Comparison of ENCODE assay signal across 22 mouse cellular contexts in genomic region chr11:116203150-116203549, GRCm38 (mm10). TPM values are rescaled to one million over a fixed set of nuclear protein-coding genes. Genes with fewer than 3 reads are reported as not detected.
A peak's percentile ranks its signal among the peaks of the same experiment; 100 is the strongest.
DNase-seq lines count a peak whose midpoint lies in the region; ATAC-seq and TF ChIP-seq lines count a peak whose summit lies in the region.
"Had no signal": no experiment of that assay in that cellular context is flagged by ENCODE, and none has a peak within 500 bp of the region (broad histone marks: within the 10 kb centered on the region; RNA-seq: fewer than 3 reads in every experiment).

No protein-coding gene starts in this region.

- H3K27ac ChIP-seq in liver, adult 2 months (replicated peaks; ENCODE audit: insufficient read depth, low read depth, low read length) = peak overlapping the region; percentile 66
- H3K27ac ChIP-seq in liver, embryonic 12.5 days = no peak overlapping the region
- H3K27ac ChIP-seq in liver, postnatal 0 days (ENCODE audit: low read depth) = peak overlapping the region; percentile 61
- H3K27ac ChIP-seq in liver, embryonic 11.5 days (ENCODE audit: low read depth, low read length) = no peak overlapping the region

- no peak for TF ChIP-seq CTCF in liver, adult 2 months (IDR thresholded peaks at IDR 0.05; ENCODE audit: low read depth, low read length)
- TF ChIP-seq CTCF in liver, postnatal 0 days (IDR thresholded peaks at IDR 0.05; ENCODE audit: low read depth) = no peak

- whole genome bisulfite sequencing in liver, adult 2 months = 52% methylated on average over 3 of the region's 3 CpGs
- 89% methylated on average over 3 of the region's 3 CpGs for WGBS in liver, embryonic 12.5 days (ENCODE audit: insufficient replicate concordance)
- WGBS in liver, postnatal 0 days (ENCODE audit: insufficient replicate concordance) = 82% methylated on average over 3 of the region's 3 CpGs
- WGBS in liver, embryonic 11.5 days = 92% methylated on average over 3 of the region's 3 CpGs

- no peaks in the 10 kb centered on the region for H3K9me3 ChIP-seq in liver, embryonic 12.5 days (replicated peaks)
- H3K9me3 ChIP-seq in liver, postnatal 0 days (ENCODE audit: low read length) = no peaks in the 10 kb centered on the region
- no peaks in the 10 kb centered on the region for H3K9me3 ChIP-seq in liver, embryonic 11.5 days (ENCODE audit: control insufficient read depth, low read length)
- H3K9me3 ChIP-seq: G1E had no signal

- no peak overlapping the region for H3K9ac ChIP-seq in liver, adult 2 months (ENCODE audit: low read depth, low read length)
- H3K9ac ChIP-seq in liver, embryonic 12.5 days = no peak overlapping the region
- H3K9ac ChIP-seq in liver, postnatal 0 days (replicated peaks) = no peak overlapping the region
- no peak overlapping the region for H3K9ac ChIP-seq in liver, embryonic 11.5 days (ENCODE audit: low read depth, low read length)

- H3K4me2 ChIP-seq in liver, embryonic 12.5 days = no peak overlapping the region
- H3K4me2 ChIP-seq in liver, postnatal 0 days (ENCODE audit: low read depth, low read length) = no peak overlapping the region
- no peak overlapping the region for H3K4me2 ChIP-seq in liver, embryonic 11.5 days

- peaks cover 25% of the 10 kb centered on the region for H3K4me1 ChIP-seq in liver, adult 2 months (ENCODE audit: control insufficient read depth, insufficient read depth, low read length)
- peaks cover 30% of the 10 kb centered on the region for H3K4me1 ChIP-seq in liver, embryonic 12.5 days
- peaks cover 19% of the 10 kb centered on the region for H3K4me1 ChIP-seq in liver, postnatal 0 days (ENCODE audit: insufficient read depth)
- 0 out of 2 replicates have a peak, but pooled peaks cover 2% of the 10 kb centered on the region for H3K4me1 ChIP-seq in liver, embryonic 11.5 days (replicated peaks; ENCODE audit: control insufficient read depth, insufficient read depth, low read length)

- peaks cover 4% of the 10 kb centered on the region; the same call in 1 of the 2 replicates for H3K79me2 ChIP-seq in liver, adult 2 months (ENCODE audit: control insufficient read depth, insufficient read depth, low read length)

- H3K27me3 ChIP-seq in liver, adult 2 months (ENCODE audit: control insufficient read depth, insufficient read depth, low read length) = no peaks in the 10 kb centered on the region
- H3K27me3 ChIP-seq in liver, embryonic 12.5 days (replicated peaks) = no peaks in the 10 kb centered on the region
- no peaks in the 10 kb centered on the region for H3K27me3 ChIP-seq in liver, postnatal 0 days (ENCODE audit: insufficient read depth, low read length)
- no peaks in the 10 kb centered on the region for H3K27me3 ChIP-seq in liver, embryonic 11.5 days (replicated peaks; ENCODE audit: control insufficient read depth, insufficient read depth, low read length)
- H3K27me3 ChIP-seq: CH12.LX, Patski had no signal

- H3K4me3 ChIP-seq in liver, adult 2 months (ENCODE audit: insufficient read depth, low read depth, low read length) = no peak overlapping the region
- no peak overlapping the region for H3K4me3 ChIP-seq in liver, embryonic 12.5 days
- no peak overlapping the region for H3K4me3 ChIP-seq in liver, postnatal 0 days (ENCODE audit: low read depth, low read length)
- no peak overlapping the region for H3K4me3 ChIP-seq in liver, embryonic 11.5 days (ENCODE audit: low read depth, low read length)

- TF ChIP-seq POLR2A in liver, adult 2 months (IDR thresholded peaks at IDR 0.05; ENCODE audit: extremely low read depth, insufficient read depth, low read length) = no peak

- peak; percentile 90 for DNase-seq in liver, adult 2 months (ENCODE audit: extremely low read depth, low read depth, low spot score)
- no peak for DNase-seq in liver, postnatal 0 days
- no peak for DNase-seq in liver, embryonic 11.5 days (ENCODE audit: low spot score)
- DNase-seq in 416B (ENCODE audit: low read depth) = peak; percentile 51
- DNase-seq in spleen, adult 18-20 months = no peak
- DNase-seq: adrenal gland, adult 2 months; adrenal gland, adult 8-10 months; adrenal gland, postnatal 10 days; adrenal gland, postnatal 14 days; adrenal gland, postnatal 25 days; adrenal gland, postnatal 36 days; B cell, adult 2 months; cerebellum, adult 11 months; cerebellum, adult 11-12 months; cerebellum, adult 18-20 months; cerebellum, adult 2 months had no signal

- no peak for ATAC-seq in liver, embryonic 12.5 days
- ATAC-seq in liver, postnatal 0 days = no peak
- no peak for ATAC-seq in liver, embryonic 11.5 days (replicated peaks; ENCODE audit: low FRiP score)
- ATAC-seq: activated CD4-positive, CD25-positive, alpha-beta regulatory T cell, adult 4 months; CD4-positive, CD25-positive, alpha-beta regulatory T cell, adult 4 months; Patski had no signal

- TF ChIP-seq EP300 in liver, postnatal 0 days (IDR thresholded peaks at IDR 0.05; ENCODE audit: low read depth) = no peak

- no peaks in the 10 kb centered on the region; the same call in 1 of the 2 replicates for H3K36me3 ChIP-seq in liver, adult 2 months (ENCODE audit: control insufficient read depth, insufficient read depth, low read length)
- peaks cover 36% of the 10 kb centered on the region for H3K36me3 ChIP-seq in liver, embryonic 12.5 days
- no peaks in the 10 kb centered on the region for H3K36me3 ChIP-seq in liver, postnatal 0 days (replicated peaks; ENCODE audit: insufficient read depth, low read length)
- peaks cover 10% of the 10 kb centered on the region for H3K36me3 ChIP-seq in liver, embryonic 11.5 days (ENCODE audit: control insufficient read depth, insufficient read depth, low read length)

RNA-seq across cellular contexts. Expression of gene Acox1, which starts 4.3 kb away (rescaled TPM):
- 994 and 1,028 TPM in 2 replicates for total RNA-seq in liver, adult 2 months (2014; rRNA removed)
- polyA plus RNA-seq in liver, adult 2 months (2012; rRNA removed) = 683 and 720 TPM in 2 replicates
- polyA plus RNA-seq in liver, embryonic 12.5 days (2016; fragmentation: Nextera tagmentation; extraction: Ambion mirVana) = 15.3 and 19.7 TPM in 2 replicates
- 258 and 304 TPM in 2 replicates for polyA plus RNA-seq in liver, postnatal 0 days (2015; fragmentation: Nextera tagmentation; extraction: Ambion mirVana)
- 22.7 and 23.6 TPM in 2 replicates for polyA plus RNA-seq in liver, embryonic 11.5 days (2014; fragmentation: Nextera tagmentation; extraction: Ambion mirVana)

RNA-seq across cellular contexts. Expression of gene Ten1, which starts 4.5 kb away (rescaled TPM):
- total RNA-seq in liver, adult 2 months (2014; rRNA removed) = 3.0 and 5.3 TPM in 2 replicates
- polyA plus RNA-seq in liver, adult 2 months (2012; rRNA removed) = 2.3 and 3.0 TPM in 2 replicates
- 43.4 and 44.0 TPM in 2 replicates for polyA plus RNA-seq in liver, embryonic 12.5 days (2016; fragmentation: Nextera tagmentation; extraction: Ambion mirVana)
- 20.7 and 22.8 TPM in 2 replicates for polyA plus RNA-seq in liver, postnatal 0 days (2015; fragmentation: Nextera tagmentation; extraction: Ambion mirVana)
- 62.3 and 63.8 TPM in 2 replicates for polyA plus RNA-seq in liver, embryonic 11.5 days (2014; fragmentation: Nextera tagmentation; extraction: Ambion mirVana)

RNA-seq across cellular contexts. Expression of gene Evpl, which starts 34.7 kb away (rescaled TPM):
- 0.07 and 0.18 TPM in 2 replicates for total RNA-seq in liver, adult 2 months (2014; rRNA removed)
- polyA plus RNA-seq in liver, adult 2 months (2012; rRNA removed) = 0.12 and 0.16 TPM in 2 replicates
- 0.30 and 0.31 TPM in 2 replicates for polyA plus RNA-seq in liver, embryonic 12.5 days (2016; fragmentation: Nextera tagmentation; extraction: Ambion mirVana)
- 0.06 and 0.07 TPM in 2 replicates for polyA plus RNA-seq in liver, postnatal 0 days (2015; fragmentation: Nextera tagmentation; extraction: Ambion mirVana)
- polyA plus RNA-seq in liver, embryonic 11.5 days (2014; fragmentation: Nextera tagmentation; extraction: Ambion mirVana) = 0.56 TPM in 2 replicates
- polyA plus RNA-seq: activated CD4-positive, CD25-positive, alpha-beta regulatory T cell, adult 4 months; CD4-positive, CD25-positive, alpha-beta regulatory T cell, adult 4 months had no signal

RNA-seq across cellular contexts. Expression of gene Fbf1, which starts 35.2 kb away (rescaled TPM):
- 5.6 and 9.0 TPM in 2 replicates for total RNA-seq in liver, adult 2 months (2014; rRNA removed)
- polyA plus RNA-seq in liver, adult 2 months (2012; rRNA removed) = 3.6 and 4.5 TPM in 2 replicates
- polyA plus RNA-seq in liver, embryonic 12.5 days (2016; fragmentation: Nextera tagmentation; extraction: Ambion mirVana) = 14.3 and 15.0 TPM in 2 replicates
- 2.2 and 2.3 TPM in 2 replicates for polyA plus RNA-seq in liver, postnatal 0 days (2015; fragmentation: Nextera tagmentation; extraction: Ambion mirVana)
- 20.1 and 23.3 TPM in 2 replicates for polyA plus RNA-seq in liver, embryonic 11.5 days (2014; fragmentation: Nextera tagmentation; extraction: Ambion mirVana)

Comparison
In these comparisons a context has a peak if more than half of its experiments do, and no peak if none do; other contexts are left out.
1. DNase-seq: peak in liver, adult 2 months (single experiment) and 416B (single experiment); none in liver, postnatal 0 days (single experiment), liver, embryonic 11.5 days (single experiment) and spleen, adult 18-20 months (0 of 2).
2. H3K27ac ChIP-seq: peak in liver, adult 2 months (single experiment) and liver, postnatal 0 days (single experiment); none in liver, embryonic 12.5 days (single experiment) and liver, embryonic 11.5 days (single experiment).
3. RNA of gene Acox1, which starts 4.3 kb away (polyA plus RNA-seq): 683 to 720 TPM in liver, adult 2 months and 258 to 304 TPM in liver, postnatal 0 days; 22.7 to 23.6 TPM in liver, embryonic 11.5 days and 15.3 to 19.7 TPM in liver, embryonic 12.5 days; every median in the first group is over 10 times any median in the second.